Mouse (Mus musculus): ENCODE data around the gene Bri3.

Bri3 gene

DNA sequence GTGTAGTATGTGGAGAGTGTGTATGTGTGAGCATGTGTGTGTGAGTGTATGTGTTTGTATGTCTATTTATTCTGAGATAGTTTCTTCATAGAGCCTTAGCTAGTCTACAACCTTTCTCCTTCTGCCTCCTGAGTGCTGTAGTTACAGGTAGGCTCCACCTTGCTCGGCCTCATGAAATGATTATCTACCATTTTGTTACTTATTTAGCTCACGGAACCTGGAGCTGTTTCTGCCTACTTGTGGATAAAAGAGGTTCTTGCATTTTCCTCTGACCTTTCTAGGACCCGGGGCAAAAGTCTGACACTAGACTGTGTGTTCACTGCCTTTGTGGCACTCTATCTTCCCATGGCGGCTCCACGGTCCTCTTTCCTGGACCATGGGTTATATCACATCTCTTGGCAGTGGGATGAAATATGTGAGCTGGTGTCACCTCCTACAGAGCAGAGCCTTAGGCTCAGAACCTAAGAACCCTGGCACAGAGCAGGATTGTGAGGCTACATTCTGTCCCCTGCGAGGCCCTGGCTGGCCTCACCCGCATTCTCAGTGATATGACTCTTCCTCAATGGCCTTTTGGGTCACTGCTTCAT is at the start of gene Bri3:
Gene Bri3 (plus strand): TSS at position 537 of the 587 bp plus-strand sequence.
- DNase-seq (ENCODE audit: low read depth) = no peak

GRCm38 (mm10) chr5:144195567-144195966 is 48.7 kb upstream of the Bri3 start:
- no peak for DNase-seq (ENCODE audit: low read depth)

DNA sequence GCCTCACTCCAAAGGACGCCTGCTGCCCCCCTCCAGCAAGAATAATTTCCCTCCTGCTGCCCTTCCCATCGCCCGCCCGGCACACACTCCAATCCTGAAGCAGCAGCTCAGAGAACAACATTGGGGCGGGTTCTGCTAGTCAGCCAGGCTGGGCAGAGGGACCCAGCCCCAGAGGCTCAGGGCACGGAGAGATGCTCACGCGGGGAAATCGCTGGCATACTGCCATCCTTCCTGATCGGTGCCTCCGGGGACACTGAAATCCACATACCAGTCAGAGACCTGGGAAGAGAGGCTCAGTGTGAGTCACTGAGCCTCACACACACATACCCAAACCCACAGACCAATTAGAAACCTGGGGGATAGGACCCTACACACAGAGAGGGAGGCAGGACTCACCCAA is 43.6 kb upstream of the Bri3 start:
- DNase-seq (ENCODE audit: low read depth) = no peak

GRCm38 (mm10) chr5:144202430-144202829 is 41.8 kb upstream of the Bri3 start:
- DNase-seq (ENCODE audit: low read depth) = no peak

DNA sequence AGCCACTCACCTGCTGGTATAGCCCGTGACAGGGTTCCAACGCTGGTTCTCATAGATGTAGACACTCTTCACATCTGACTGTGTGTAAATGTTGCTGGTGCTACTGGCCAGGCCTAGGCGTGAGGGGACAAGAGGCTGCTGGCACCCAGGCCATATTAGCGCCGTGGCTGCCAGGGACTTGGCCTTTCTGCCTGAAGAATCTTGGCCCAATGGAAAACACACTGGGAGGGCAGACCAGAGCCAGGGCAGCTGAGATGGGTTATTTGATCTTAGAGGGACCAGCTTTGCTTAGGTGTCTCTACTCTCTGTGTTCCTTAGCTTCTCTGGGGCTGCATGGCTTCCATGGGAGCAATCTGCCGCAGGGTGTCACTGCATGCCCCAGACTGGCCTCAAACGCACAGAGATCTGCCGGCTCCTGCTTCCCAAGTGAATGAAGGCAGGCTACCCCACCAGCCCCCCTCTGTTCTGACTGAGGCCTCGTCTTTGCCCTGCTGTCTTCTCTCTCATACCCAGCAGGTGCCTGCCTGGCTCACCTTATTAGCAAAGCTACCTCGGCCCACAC is 40.8 kb upstream of the Bri3 start:
- DNase-seq (ENCODE audit: low read depth) = no peak

DNA sequence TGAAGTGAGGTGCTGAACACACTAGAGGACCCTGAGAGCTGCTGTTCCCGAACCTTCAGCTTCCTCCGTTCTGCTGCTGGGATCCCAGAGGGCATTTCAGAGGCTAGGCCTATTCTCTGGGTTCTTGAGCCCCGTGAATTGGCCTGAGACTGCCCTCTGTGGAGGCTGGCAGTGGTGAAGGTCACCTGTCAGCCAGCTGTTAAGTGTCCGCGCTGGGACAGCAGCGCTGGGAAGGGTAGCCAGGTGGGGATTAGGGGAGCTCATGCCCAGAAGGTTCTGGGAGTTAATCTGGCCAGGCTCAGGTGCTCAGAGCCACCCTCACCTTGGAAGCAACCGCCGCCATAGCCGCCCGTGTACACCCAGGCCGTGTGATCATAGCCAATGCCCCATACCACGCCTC is 39.9 kb upstream of the Bri3 start:
- no peak for DNase-seq (ENCODE audit: low read depth)

GRCm38 (mm10) chr5:144204911-144205310 is 39.3 kb upstream of the Bri3 start:
- DNase-seq (ENCODE audit: low read depth) = no peak

DNA sequence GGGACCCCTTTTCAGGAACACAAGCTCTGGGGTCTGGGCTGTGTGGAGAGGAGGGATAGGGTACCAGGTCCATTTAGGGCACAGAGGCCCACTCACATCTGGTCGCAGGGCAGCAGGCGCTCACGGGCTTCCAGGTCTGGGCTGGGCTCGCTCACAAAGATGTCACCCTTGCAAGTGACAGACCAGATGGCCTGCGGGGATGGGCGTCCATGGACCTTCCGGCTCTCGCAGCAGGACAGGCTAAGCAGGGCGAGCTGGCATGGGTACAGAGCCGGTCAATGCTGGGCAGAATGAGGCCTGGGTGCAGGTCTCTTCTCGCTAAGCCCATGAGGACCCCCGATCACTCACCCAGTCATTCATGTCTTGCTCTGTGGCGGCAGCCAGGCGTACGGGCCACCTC is 38.2 kb upstream of the Bri3 start:
- no peak for DNase-seq (ENCODE audit: low read depth)

DNA sequence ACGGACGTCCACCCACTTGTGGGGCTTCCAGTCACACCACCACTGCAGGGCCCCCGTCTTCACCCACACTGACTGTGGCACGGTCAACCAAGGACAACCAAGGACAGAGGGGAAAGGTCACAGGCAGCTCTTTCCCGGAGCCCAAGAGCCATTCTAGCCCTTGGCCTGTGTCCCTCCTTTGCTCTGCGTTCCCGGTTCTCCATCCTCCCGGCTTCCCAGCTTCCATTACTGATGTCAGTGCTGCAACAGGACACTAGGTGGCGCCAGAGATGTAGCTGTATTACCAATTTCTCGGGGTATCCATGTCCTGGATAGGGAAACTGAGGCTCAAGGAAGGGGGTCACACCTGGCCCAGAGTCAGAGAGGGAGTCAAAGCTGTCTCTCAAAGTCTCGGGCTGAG is 36.8 kb upstream of the Bri3 start:
- no peak for DNase-seq (ENCODE audit: low read depth)

- no peak for DNase-seq (ENCODE audit: low read depth)
Observed at GRCm38 (mm10) chr5:144214453-144214852, 29.8 kb upstream of the Bri3 start.

GRCm38 (mm10) chr5:144215992-144216391 is 28.2 kb upstream of the Bri3 start:
- no peak for DNase-seq (ENCODE audit: low read depth)

GRCm38 (mm10) chr5:144218061-144218460 is 26.2 kb upstream of the Bri3 start:
- no peak for DNase-seq (ENCODE audit: low read depth)

GRCm38 (mm10) chr5:144219306-144219705 is 24.9 kb upstream of the Bri3 start:
- DNase-seq (ENCODE audit: low read depth) = no peak

- DNase-seq (ENCODE audit: low read depth) = no peak
Observed at GRCm38 (mm10) chr5:144219936-144220335, 24.3 kb upstream of the Bri3 start.

- DNase-seq (ENCODE audit: low read depth) = no peak
Observed at GRCm38 (mm10) chr5:144221305-144221704, 22.9 kb upstream of the Bri3 start.

- DNase-seq (ENCODE audit: low read depth) = no peak
Observed at GRCm38 (mm10) chr5:144222811-144223502, 21.3 kb upstream of the Bri3 start.

GRCm38 (mm10) chr5:144223503-144223862 is 20.8 kb upstream of the Bri3 start, which contains the start of gene Tecpr1:
Tecpr1 (minus strand) TSS chr5:144223615.
- DNase-seq (ENCODE audit: low read depth) = peak; percentile 80

GRCm38 (mm10) chr5:144223899-144224816 is 20.1 kb upstream of the Bri3 start:
- no peak for DNase-seq (ENCODE audit: low read depth)

GRCm38 (mm10) chr5:144226220-144226619 is 18.0 kb upstream of the Bri3 start:
- DNase-seq (ENCODE audit: low read depth) = no peak

- DNase-seq (ENCODE audit: low read depth) = no peak
Observed at GRCm38 (mm10) chr5:144230216-144230615, 14.0 kb upstream of the Bri3 start.

DNA sequence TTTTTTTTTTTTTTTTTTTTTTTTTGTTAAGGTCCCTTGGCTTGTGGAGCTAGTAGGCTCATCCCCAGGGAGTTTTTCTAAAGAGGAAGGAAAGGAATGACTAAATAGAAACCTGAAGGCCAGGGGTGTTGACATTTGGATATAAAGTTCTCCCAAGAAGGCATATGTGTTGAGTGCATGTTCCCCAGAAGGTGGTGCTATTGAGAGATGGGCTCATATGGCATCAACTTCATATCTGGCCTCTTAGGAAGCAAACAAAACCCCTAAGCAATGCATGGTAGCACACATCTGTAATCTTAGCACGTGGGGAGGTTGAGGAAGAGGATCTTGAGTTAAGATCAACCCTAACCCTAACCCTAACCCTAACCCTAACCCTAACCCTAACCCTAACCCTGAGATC is 12.8 kb upstream of the Bri3 start:
- no peak for DNase-seq (ENCODE audit: low read depth)

GRCm38 (mm10) chr5:144232531-144232930 is 11.7 kb upstream of the Bri3 start:
- no peak for DNase-seq (ENCODE audit: low read depth)

- DNase-seq (ENCODE audit: low read depth) = no peak
Observed at GRCm38 (mm10) chr5:144234222-144234621, 10.0 kb upstream of the Bri3 start.

All from fibroblast of lung, adult 2 months (primary cell).